Mouse (Mus musculus): ENCODE data around the gene 2310061I04Rik.

- TF ChIP-seq GATA1 (IDR thresholded peaks at IDR 0.05; ENCODE audit: low read length) (no peak), TAL1 (IDR thresholded peaks at IDR 0.05; ENCODE audit: low read length) (no peak)
Measured at GRCm38 (mm10) chr17:35937700-35938348, 40.6 kb upstream of the 2310061I04Rik start.
